Mouse (Mus musculus) E14TG2a.4 (cell line): ENCODE measurements around the gene Slc29a1.

Source experiments
- CTCF ChIP-seq: conservative IDR thresholded peaks from 2 replicates; pipeline ENCODE4 v1.5.1; 2014; ENCODE audit warnings: low read length
- POU5F1 ChIP-seq: IDR thresholded peaks from 2 replicates; pipeline ENCODE4 v1.6.1; 2014; ENCODE audit warnings: low read length, borderline replicate concordance

GRCm38 (mm10) chr17:45598376-45598775, 1.0 kb downstream of the Slc29a1 start:
- TF ChIP-seq CTCF = no peak
- TF ChIP-seq POU5F1 = no peak
